Mouse (Mus musculus): ENCODE results near the gene Nme1. TPM values are rescaled to one million over a fixed set of nuclear protein-coding genes. Genes with fewer than 3 reads are reported as not detected.

Nme1 gene
- polyA plus RNA-seq (2014; fragmentation: Illumina TruSeq; extraction: RNeasy Lipid Tissue Mini Kit (QIAGEN cat#74804); ENCODE audit: low read depth, low replicate concordance): 7.1 TPM

DNA sequence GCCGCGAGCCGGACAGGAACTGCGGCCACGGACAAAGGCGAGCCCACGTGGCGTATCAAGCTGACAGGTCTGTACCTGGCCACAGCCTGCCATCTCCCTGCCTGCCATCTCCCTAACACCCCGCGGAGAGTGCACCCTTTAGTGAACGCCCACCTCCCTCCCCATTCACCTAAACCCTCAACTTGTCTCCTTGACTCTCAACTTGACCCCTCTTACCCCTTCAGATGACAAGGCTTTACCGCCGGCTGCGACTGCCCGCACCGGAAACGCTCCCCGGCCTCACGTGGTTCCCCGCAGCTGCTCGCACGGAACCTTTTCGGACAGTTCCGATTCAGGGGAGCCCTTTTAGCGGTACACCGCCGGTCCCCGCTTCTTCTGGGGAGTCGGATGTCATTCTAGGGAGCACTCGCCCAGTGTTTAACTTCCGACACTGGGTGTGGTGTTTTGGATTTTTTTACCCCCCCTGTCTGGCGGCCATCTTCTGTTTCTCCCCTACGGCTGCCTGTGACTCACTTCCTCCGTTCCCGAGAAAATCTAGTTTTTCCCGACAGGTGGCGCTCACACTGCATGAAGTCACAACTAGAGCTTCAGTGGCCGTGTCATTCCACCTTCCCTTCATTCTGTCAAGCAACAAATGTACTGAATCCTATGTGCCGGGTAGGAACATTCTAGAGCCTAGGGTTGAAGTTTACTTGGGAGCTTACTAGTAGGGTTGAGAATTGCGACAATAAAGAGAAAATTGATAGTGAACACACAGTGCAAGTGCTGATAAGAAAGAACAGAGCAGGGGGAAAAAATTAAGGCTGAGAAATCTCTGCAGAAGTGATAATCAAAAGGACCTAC lies at the start of gene Nme1, which contains the start of gene Gm20390:
TSS of gene Nme1 (minus strand) at position 517 of the 843 bp plus-strand sequence.
TSS of gene Gm20390 (minus strand) at position 289 of the 843 bp plus-strand sequence.

DNA sequence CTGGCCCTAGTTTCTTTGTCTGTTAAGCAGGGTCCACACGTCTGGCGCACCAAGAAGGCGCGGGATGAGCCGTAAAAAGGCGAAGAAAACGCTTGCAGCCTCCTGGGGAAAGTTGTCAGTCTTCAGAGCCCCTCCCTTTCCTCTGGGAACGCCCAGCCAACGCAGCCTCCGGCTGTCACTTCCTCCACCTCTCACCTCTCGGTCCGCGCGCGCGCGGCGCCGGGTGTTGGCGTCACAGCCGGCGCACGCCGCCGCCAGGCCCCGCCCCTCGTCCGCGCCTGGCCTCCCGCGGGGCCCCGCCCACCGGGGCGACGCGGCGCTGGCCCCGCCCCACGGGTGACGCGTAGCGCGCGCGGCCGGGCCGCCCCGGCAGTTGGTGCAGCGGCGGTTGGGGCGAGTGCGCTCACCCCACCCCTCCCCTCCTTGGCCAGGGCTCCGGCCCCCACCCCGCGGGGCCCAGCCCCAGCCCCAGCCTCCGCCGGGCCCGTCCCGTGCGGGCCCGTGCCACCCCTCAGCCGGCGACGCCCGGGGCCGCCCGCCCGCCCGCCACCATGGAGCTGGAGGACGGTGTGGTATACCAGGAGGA lies 27.5 kb upstream of the Nme1 start, which contains the start of gene Spag9:
TSS of gene Spag9 (plus strand) at position 372 of the 586 bp plus-strand sequence.

DNA sequence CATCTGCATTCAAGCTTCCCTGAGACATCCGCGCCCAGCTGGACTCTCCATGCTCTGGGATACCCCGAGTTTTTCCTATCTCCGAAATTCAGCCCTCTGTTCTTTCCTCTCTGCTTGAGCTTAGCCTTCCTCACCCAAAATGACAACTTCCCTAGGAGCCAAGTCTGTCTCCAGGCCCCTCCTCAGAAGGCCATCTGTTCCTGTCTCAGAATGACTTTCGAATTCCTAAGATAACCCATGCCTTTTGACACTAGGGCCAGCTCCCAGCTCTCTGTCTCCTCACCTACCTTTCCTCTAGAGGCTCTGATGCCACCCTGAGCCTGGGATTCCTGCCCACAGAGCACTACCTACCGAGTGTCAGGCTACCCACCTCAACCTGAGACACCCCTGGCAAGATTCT lies 12.2 kb downstream of the Nme1 start, which contains the start of gene Nme2:
TSS of gene Nme2 (minus strand) at position 101 of the 400 bp plus-strand sequence.

Other genes starting within 250 kb of the Nme1 start
- gene Utp18, start 82.8 kb downstream of the Nme1 start, polyA plus RNA-seq (2014; fragmentation: Illumina TruSeq; extraction: RNeasy Lipid Tissue Mini Kit (QIAGEN cat#74804); ENCODE audit: low read depth, low replicate concordance): 38.7 TPM
- 76.6 TPM for gene Mbtd1, start 82.7 kb downstream of the Nme1 start, polyA plus RNA-seq (2014; fragmentation: Illumina TruSeq; extraction: RNeasy Lipid Tissue Mini Kit (QIAGEN cat#74804); ENCODE audit: low read depth, low replicate concordance)
- gene Nme2, start 12.3 kb downstream of the Nme1 start, polyA plus RNA-seq (2014; fragmentation: Illumina TruSeq; extraction: RNeasy Lipid Tissue Mini Kit (QIAGEN cat#74804); ENCODE audit: low read depth, low replicate concordance): 74.3 TPM
- not detected for gene Gm20390, start 228 bp downstream of the Nme1 start, polyA plus RNA-seq (2014; fragmentation: Illumina TruSeq; extraction: RNeasy Lipid Tissue Mini Kit (QIAGEN cat#74804); ENCODE audit: low read depth, low replicate concordance)
- gene Spag9, start 27.6 kb upstream of the Nme1 start, polyA plus RNA-seq (2014; fragmentation: Illumina TruSeq; extraction: RNeasy Lipid Tissue Mini Kit (QIAGEN cat#74804); ENCODE audit: low read depth, low replicate concordance): 133 TPM
- 330 TPM for gene Tob1, start 242.9 kb upstream of the Nme1 start, polyA plus RNA-seq (2014; fragmentation: Illumina TruSeq; extraction: RNeasy Lipid Tissue Mini Kit (QIAGEN cat#74804); ENCODE audit: low read depth, low replicate concordance)